Mouse (Mus musculus) hindbrain, embryonic 15.5 days (tissue): ENCODE data around the gene Vmn1r152. TPM values are rescaled to one million over a fixed set of nuclear protein-coding genes. Genes with fewer than 3 reads are reported as not detected.
"Not testable (repeated sequence)": the region's sequence is repeated elsewhere in the genome, so short reads cannot be mapped to it uniquely, and the experiment has no call there.

Experiments
- ATAC-seq: fragments of 200-750 bp; cut with Nextera tagmentation; 2 replicates; pipeline ENCODE4 v1.8.0; 2017; ENCODE audit warnings: low read depth, moderate number of reproducible peaks, moderate TSS enrichment; ENCODE audit not compliant: low FRiP score
- H3K27ac ChIP-seq: fragments of 300-500 bp; sonication (generic); replicated peaks from 2 replicates; pipeline ENCODE4 v1.5.1; 2015; ENCODE audit warnings: mild to moderate bottlenecking, inconsistent platforms
- H3K27me3 ChIP-seq: fragments of 300-500 bp; sonication (generic); 2 replicates; pipeline ENCODE4 v1.6.1; 2015; ENCODE audit warnings: control low read depth, inconsistent platforms
- H3K36me3 ChIP-seq: fragments of 300-500 bp; sonication (generic); 2 replicates; pipeline ENCODE4 v1.6.1; 2015; ENCODE audit warnings: control low read depth, inconsistent platforms
- H3K4me1 ChIP-seq: fragments of 300-500 bp; sonication (generic); replicated peaks from 2 replicates; pipeline ENCODE4 v1.6.1; 2015; ENCODE audit warnings: control low read depth, inconsistent platforms
- H3K4me2 ChIP-seq: fragments of 300-500 bp; sonication (generic); 2 replicates; pipeline ENCODE4 v1.6.1; 2015; ENCODE audit warnings: moderate library complexity, mild to moderate bottlenecking, inconsistent platforms
- H3K4me3 ChIP-seq: fragments of 300-500 bp; sonication (generic); 2 replicates; pipeline ENCODE4 v1.5.1; 2015; ENCODE audit warnings: mild to moderate bottlenecking, inconsistent platforms
- H3K9ac ChIP-seq: fragments of 300-500 bp; sonication (generic); 2 replicates; pipeline ENCODE4 v1.6.1; 2015; ENCODE audit warnings: inconsistent platforms
- H3K9me3 ChIP-seq: fragments of 300-500 bp; sonication (generic); 2 replicates; pipeline ENCODE4 v1.6.1; 2016; ENCODE audit warnings: control low read depth, inconsistent platforms
- WGBS: fragments of 180-500 bp; shearing (Covaris S2); methylation state at CpG from one replicate; pipeline ENCODE4 v1.1.7; 2015; 5-methylcytosine and 5-hydroxymethylcytosine counted together
- polyA plus RNA-seq: library from polyadenylated mRNA; unstranded; fragments of >200 nt; fragmentation: Nextera tagmentation; extraction: Ambion mirVana; gene quantifications from 2 replicates; pipeline ENCODE4 v1.2.1, GENCODE M21; 2015

Gene Vmn1r152
- not detected in 2 replicates for polyA plus RNA-seq

GRCm38 (mm10) chr7:22522667-22523066, at the start of gene Vmn1r152:
TSS of gene Vmn1r152 (plus strand) at chr7:22522967.
- H3K36me3 ChIP-seq, ATAC-seq, H3K4me1 ChIP-seq, H3K9me3 ChIP-seq, H3K4me2 ChIP-seq, H3K27ac ChIP-seq, H3K4me3 ChIP-seq, H3K9ac ChIP-seq, H3K27me3 ChIP-seq: not testable (repeated sequence)
- no CpG with 5 or more reads among the region's 3 CpGs for WGBS

GRCm38 (mm10) chr7:22499578-22499977, 23.2 kb upstream of the Vmn1r152 start, which contains the start of gene Vmn1r151:
TSS of gene Vmn1r151 (minus strand) at chr7:22499678.
- H3K27ac ChIP-seq, H3K4me3 ChIP-seq, H3K9me3 ChIP-seq, H3K4me1 ChIP-seq, ATAC-seq, H3K27me3 ChIP-seq, H3K9ac ChIP-seq, H3K4me2 ChIP-seq, H3K36me3 ChIP-seq: not testable (repeated sequence)
- WGBS: 66% methylated on average over 2 of the region's 3 CpGs

- not testable (repeated sequence) for ATAC-seq, H3K4me2 ChIP-seq, H3K27me3 ChIP-seq, H3K4me3 ChIP-seq, H3K9me3 ChIP-seq, H3K4me1 ChIP-seq, H3K27ac ChIP-seq, H3K36me3 ChIP-seq, H3K9ac ChIP-seq
- WGBS: no CpG with 5 or more reads among the region's 1 CpGs
Observed at GRCm38 (mm10) chr7:22534787-22535186, 12.0 kb downstream of the Vmn1r152 start, which contains the start of gene Gm8677. TSS of gene Gm8677 (minus strand) at chr7:22534887.

- not testable (repeated sequence) for H3K4me1 ChIP-seq, H3K4me3 ChIP-seq, ATAC-seq, H3K9ac ChIP-seq, H3K4me2 ChIP-seq, H3K9me3 ChIP-seq, H3K27me3 ChIP-seq, H3K36me3 ChIP-seq, H3K27ac ChIP-seq
- WGBS: no CpG with 5 or more reads among the region's 3 CpGs
Observed at GRCm38 (mm10) chr7:22565243-22565642, 42.5 kb downstream of the Vmn1r152 start, which contains the start of gene Gm4201. TSS of gene Gm4201 (minus strand) at chr7:22565343.

Other genes starting within 250 kb of the Vmn1r152 start
- gene Gm4187, start 193.2 kb upstream of the Vmn1r152 start, polyA plus RNA-seq: not detected in 2 replicates
- not detected in 2 replicates for gene Gm8660, start 151.9 kb upstream of the Vmn1r152 start, polyA plus RNA-seq
- not detected in 2 replicates for gene Vmn1r148, start 109.4 kb upstream of the Vmn1r152 start, polyA plus RNA-seq
- gene Vmn1r149, start 84.7 kb upstream of the Vmn1r152 start, polyA plus RNA-seq: not detected in 2 replicates
- gene Gm10665, start 58.9 kb upstream of the Vmn1r152 start, polyA plus RNA-seq: not detected in 2 replicates
- gene Vmn1r151, start 23.3 kb upstream of the Vmn1r152 start, polyA plus RNA-seq: not detected in 2 replicates
- not detected in 2 replicates for gene Gm8677, start 11.9 kb downstream of the Vmn1r152 start, polyA plus RNA-seq
- not detected in 2 replicates for gene Gm4201, start 42.4 kb downstream of the Vmn1r152 start, polyA plus RNA-seq
- gene Gm4565, start 65.2 kb downstream of the Vmn1r152 start, polyA plus RNA-seq: not detected in 2 replicates
- not detected in 2 replicates for gene Vmn1r155, start 135.1 kb downstream of the Vmn1r152 start, polyA plus RNA-seq
- not detected in 2 replicates for gene Gm8693, start 169.3 kb downstream of the Vmn1r152 start, polyA plus RNA-seq
- gene Gm4567, start 196.7 kb downstream of the Vmn1r152 start, polyA plus RNA-seq: not detected in 2 replicates
- gene Vmn1r157, start 238.7 kb downstream of the Vmn1r152 start, polyA plus RNA-seq: not detected in 2 replicates